Mouse (Mus musculus): Measurements from ENCODE around the gene 6030408B16Rik.

GRCm38 (mm10) chr15:101251930-101252329, 41.1 kb upstream of the 6030408B16Rik start:
- TF ChIP-seq EP300 (IDR thresholded peaks at IDR 0.05; ENCODE audit: insufficient read depth, low read depth, low read length) = no peak
- no peak for TF ChIP-seq POLR2A (IDR thresholded peaks at IDR 0.05; ENCODE audit: insufficient read depth, low read length)
- no peak for TF ChIP-seq CTCF (IDR thresholded peaks at IDR 0.05; ENCODE audit: low read depth, low read length)
